Mouse (Mus musculus): ENCODE data around the gene Myh3. TPM values are rescaled to one million over a fixed set of nuclear protein-coding genes. Genes with fewer than 3 reads are reported as not detected.

The Myh3 gene
- polyA plus RNA-seq, 1 experiment = 0.56 TPM

DNA sequence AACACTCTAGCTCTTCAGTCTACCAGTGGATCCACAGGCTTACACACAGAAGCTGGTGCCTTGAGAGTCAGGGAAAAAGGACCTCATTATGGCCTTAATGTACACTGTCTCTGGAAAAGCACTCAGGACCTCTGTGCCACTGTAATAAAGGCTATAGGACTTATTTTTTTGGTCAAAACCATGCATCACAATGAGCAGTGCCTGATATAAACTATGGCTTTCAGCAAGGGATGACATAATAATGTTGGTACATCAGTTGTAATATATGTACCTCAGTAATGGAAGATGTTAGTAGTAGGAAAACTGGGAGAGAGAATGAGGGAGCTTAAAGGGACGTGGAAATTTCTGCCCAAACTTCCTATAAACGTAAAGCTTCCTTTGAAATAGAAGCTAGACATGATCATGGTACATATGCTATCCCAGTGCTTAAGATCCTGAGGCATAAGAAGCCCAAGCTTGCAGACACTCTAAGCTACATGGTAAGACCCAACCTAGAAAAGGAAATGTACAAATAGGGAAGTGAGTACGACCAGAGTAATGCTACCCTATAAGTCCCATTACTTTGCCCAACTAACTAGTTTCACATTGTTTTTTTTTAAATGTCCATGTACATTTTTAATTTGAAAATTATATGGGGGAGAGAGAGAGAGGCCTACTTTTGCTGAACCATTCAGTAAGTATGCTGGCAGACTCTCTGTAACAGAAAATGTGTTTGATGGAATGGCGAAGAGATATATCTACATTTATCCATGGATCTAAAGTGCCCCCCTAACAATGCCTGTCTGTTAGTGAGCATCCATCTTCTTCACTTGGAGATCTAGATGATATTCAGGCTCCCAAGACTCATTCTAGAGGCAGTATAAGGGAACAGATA lies 68.5 kb downstream of the Myh3 start:
- Histone ChIP-seq H3K36me3 (ENCODE audit: control insufficient read depth, insufficient read depth) (no peaks in the 10 kb centered on the region), H3K4me3 (ENCODE audit: insufficient read depth, poor library complexity, severe bottlenecking) (no peak overlapping the region), H3ac (ENCODE audit: control insufficient read depth, insufficient read length, low read depth) (no peak overlapping the region), H3K79me3 (ENCODE audit: low read depth) (no peaks in the 10 kb centered on the region), H3K79me2 (ENCODE audit: control insufficient read depth, insufficient read depth) (no peaks in the 10 kb centered on the region), H3K27me3 (ENCODE audit: control insufficient read depth, insufficient read depth, insufficient read length) (no peaks in the 10 kb centered on the region)
- TF ChIP-seq USF1 (IDR thresholded peaks at IDR 0.05; ENCODE audit: low read depth) (no peak), MAX (IDR thresholded peaks at IDR 0.05) (no peak), CEBPB (IDR thresholded peaks at IDR 0.05; ENCODE audit: low read depth) (no peak), FOSL1 (IDR thresholded peaks at IDR 0.05; ENCODE audit: insufficient read depth, low read length, poor library complexity, severe bottlenecking) (no peak), MYOG (IDR thresholded peaks at IDR 0.05; ENCODE audit: control insufficient read depth, extremely low read depth, insufficient read length) (no peak), CTCF (IDR thresholded peaks at IDR 0.05; ENCODE audit: control insufficient read depth, insufficient read depth, insufficient read length) (no peak), MYOD1 (IDR thresholded peaks at IDR 0.05; ENCODE audit: control insufficient read depth, insufficient read length, low read depth) (no peak)

DNA sequence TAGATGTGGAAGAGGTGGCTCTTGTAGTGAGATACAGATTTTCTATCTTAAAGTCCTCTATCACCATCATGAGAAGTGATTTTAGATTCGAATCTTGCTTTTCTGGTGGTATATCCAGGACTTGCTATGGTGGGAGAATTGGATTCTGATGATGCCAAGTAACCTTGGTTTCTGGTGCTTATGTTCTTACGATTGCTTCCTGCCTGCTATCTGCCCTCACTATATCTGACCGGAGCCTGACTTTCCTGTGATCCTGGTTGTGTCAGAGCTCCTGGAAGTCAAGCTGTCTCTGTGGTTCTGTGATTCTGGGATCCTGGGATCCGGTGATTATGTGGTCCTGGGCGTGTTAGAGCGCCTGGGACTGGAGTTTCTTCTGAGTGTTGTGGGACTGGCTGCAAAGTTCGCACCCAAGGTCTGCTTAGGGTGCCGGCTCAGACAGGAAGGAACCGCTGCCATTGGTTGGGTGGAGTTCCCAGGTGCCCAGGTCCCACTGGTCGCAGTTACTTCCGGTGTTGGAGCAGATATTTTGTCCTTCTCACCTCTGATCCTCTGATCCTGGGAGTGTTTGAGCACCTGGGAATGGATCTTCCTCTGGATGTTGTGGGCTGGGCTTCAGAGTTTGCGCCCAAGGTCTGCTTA lies 69.3 kb downstream of the Myh3 start:
- no peaks in the 10 kb centered on the region for H3K79me2 ChIP-seq (ENCODE audit: control insufficient read depth, insufficient read depth)
- no peak overlapping the region for H3ac ChIP-seq (ENCODE audit: control insufficient read depth, insufficient read length, low read depth)
- H3K4me3 ChIP-seq (ENCODE audit: insufficient read depth, poor library complexity, severe bottlenecking) = no peak overlapping the region
- H3K36me3 ChIP-seq (ENCODE audit: control insufficient read depth, insufficient read depth) = no peaks in the 10 kb centered on the region
- no peaks in the 10 kb centered on the region for H3K27me3 ChIP-seq (ENCODE audit: control insufficient read depth, insufficient read depth, insufficient read length)
- no peaks in the 10 kb centered on the region for H3K79me3 ChIP-seq (ENCODE audit: low read depth)
- TF ChIP-seq USF1 (IDR thresholded peaks at IDR 0.05; ENCODE audit: low read depth) (no peak), FOSL1 (IDR thresholded peaks at IDR 0.05; ENCODE audit: insufficient read depth, low read length, poor library complexity, severe bottlenecking) (no peak), MYOG (IDR thresholded peaks at IDR 0.05; ENCODE audit: control insufficient read depth, extremely low read depth, insufficient read length) (no peak), CTCF (IDR thresholded peaks at IDR 0.05; ENCODE audit: control insufficient read depth, insufficient read depth, insufficient read length) (no peak), MYOD1 (IDR thresholded peaks at IDR 0.05; ENCODE audit: control insufficient read depth, insufficient read length, low read depth) (no peak), CEBPB (IDR thresholded peaks at IDR 0.05; ENCODE audit: low read depth) (no peak), MAX (IDR thresholded peaks at IDR 0.05) (no peak)

DNA sequence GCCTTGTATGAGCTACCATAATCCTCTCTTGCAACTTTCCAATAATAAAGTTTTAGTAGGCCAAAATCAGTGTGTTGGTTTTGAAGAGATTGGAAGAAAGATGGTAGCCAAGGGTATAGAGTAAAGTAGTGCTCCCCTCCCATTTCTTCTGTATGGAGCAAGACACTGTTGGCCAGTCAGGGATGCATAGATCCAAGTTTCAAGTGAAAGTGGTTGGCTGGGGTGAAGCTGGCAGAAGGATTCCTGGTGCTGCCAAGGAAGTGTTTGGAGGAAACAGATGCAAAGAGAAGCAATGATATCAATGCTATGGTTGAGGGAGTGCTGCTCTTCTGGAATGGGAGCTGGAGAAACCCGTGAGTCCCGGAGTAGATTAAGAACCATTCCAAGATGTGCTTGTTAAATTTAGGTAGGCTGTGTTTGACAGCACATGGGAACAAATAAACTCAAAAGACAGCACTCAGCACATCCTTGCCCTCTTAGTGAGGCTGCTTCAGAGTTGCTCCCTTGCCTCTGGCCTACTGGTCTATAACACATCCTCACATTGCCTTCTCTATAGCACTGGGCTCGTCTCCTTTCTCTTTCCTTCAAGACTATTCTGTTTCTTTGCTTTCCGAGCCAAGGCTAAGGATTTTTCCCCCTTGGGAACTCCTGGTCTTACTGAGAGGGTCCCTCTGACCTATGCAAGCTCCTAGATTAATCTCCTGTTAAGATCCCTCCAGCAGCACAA lies 70.3 kb downstream of the Myh3 start:
- Histone ChIP-seq H3K27me3 (ENCODE audit: control insufficient read depth, insufficient read depth, insufficient read length) (no peaks in the 10 kb centered on the region), H3K79me3 (ENCODE audit: low read depth) (no peaks in the 10 kb centered on the region), H3K36me3 (ENCODE audit: control insufficient read depth, insufficient read depth) (no peaks in the 10 kb centered on the region), H3K4me3 (ENCODE audit: insufficient read depth, poor library complexity, severe bottlenecking) (no peak overlapping the region), H3ac (ENCODE audit: control insufficient read depth, insufficient read length, low read depth) (no peak overlapping the region), H3K79me2 (ENCODE audit: control insufficient read depth, insufficient read depth) (no peaks in the 10 kb centered on the region)
- TF ChIP-seq MYOG (IDR thresholded peaks at IDR 0.05; ENCODE audit: control insufficient read depth, extremely low read depth, insufficient read length) (no peak), USF1 (IDR thresholded peaks at IDR 0.05; ENCODE audit: low read depth) (no peak), MYOD1 (IDR thresholded peaks at IDR 0.05; ENCODE audit: control insufficient read depth, insufficient read length, low read depth) (no peak), CEBPB (IDR thresholded peaks at IDR 0.05; ENCODE audit: low read depth) (no peak), CTCF (IDR thresholded peaks at IDR 0.05; ENCODE audit: control insufficient read depth, insufficient read depth, insufficient read length) (no peak), FOSL1 (IDR thresholded peaks at IDR 0.05; ENCODE audit: insufficient read depth, low read length, poor library complexity, severe bottlenecking) (no peak), MAX (IDR thresholded peaks at IDR 0.05) (no peak)

DNA sequence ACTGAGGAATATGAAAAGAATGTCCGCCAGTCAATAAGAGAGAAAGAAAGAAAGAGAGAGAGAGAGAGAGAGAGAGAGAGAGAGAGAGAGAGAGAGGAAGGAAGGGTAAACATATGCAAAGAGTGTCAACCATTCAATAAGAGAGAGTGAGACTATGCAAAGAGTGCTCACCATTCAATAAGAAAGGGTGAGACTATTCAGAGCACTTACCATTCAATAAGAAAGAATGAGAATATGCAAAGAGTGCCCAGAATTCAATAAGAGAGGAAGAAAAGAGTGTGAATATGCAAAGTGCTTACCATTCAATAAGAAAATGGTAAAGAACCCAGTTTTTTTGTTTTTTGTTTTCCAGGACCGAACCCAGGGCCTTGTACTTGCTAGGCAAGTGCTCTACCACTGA lies 72.1 kb downstream of the Myh3 start:
- Histone ChIP-seq H3K36me3 (ENCODE audit: control insufficient read depth, insufficient read depth) (no peaks in the 10 kb centered on the region), H3K79me3 (ENCODE audit: low read depth) (no peaks in the 10 kb centered on the region), H3K4me3 (ENCODE audit: insufficient read depth, poor library complexity, severe bottlenecking) (no peak overlapping the region), H3ac (ENCODE audit: control insufficient read depth, insufficient read length, low read depth) (no peak overlapping the region), H3K27me3 (ENCODE audit: control insufficient read depth, insufficient read depth, insufficient read length) (no peaks in the 10 kb centered on the region), H3K79me2 (ENCODE audit: control insufficient read depth, insufficient read depth) (no peaks in the 10 kb centered on the region)
- no peak for TF ChIP-seq CEBPB (IDR thresholded peaks at IDR 0.05; ENCODE audit: low read depth)
- TF ChIP-seq MYOD1 (IDR thresholded peaks at IDR 0.05; ENCODE audit: control insufficient read depth, insufficient read length, low read depth) = no peak
- TF ChIP-seq FOSL1 (IDR thresholded peaks at IDR 0.05; ENCODE audit: insufficient read depth, low read length, poor library complexity, severe bottlenecking) = no peak
- TF ChIP-seq CTCF (IDR thresholded peaks at IDR 0.05; ENCODE audit: control insufficient read depth, insufficient read depth, insufficient read length) = no peak
- TF ChIP-seq MYOG (IDR thresholded peaks at IDR 0.05; ENCODE audit: control insufficient read depth, extremely low read depth, insufficient read length) = no peak
- no peak for TF ChIP-seq MAX (IDR thresholded peaks at IDR 0.05)
- no peak for TF ChIP-seq USF1 (IDR thresholded peaks at IDR 0.05; ENCODE audit: low read depth)

DNA sequence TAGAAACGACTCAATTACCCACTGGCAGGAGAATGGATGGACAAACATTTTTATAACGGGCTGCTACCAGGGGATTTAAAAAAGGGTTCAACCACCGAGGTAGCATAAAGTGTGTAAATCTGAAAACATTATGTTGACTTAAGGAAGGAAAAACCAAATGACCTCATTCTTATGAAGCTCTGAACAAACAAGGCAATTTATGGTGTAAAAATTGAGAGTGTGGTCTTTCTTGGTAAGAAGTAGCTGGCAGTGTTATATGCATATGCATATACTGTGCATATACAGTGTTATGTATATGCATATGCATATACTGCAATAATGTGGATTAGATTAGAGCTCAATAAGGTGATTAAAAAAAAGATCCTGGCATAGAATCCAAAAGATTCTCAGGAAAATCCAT lies 73.1 kb downstream of the Myh3 start:
- TF ChIP-seq CEBPB (IDR thresholded peaks at IDR 0.05; ENCODE audit: low read depth) = no peak
- H3K36me3 ChIP-seq (ENCODE audit: control insufficient read depth, insufficient read depth) = no peaks in the 10 kb centered on the region
- H3K79me2 ChIP-seq (ENCODE audit: control insufficient read depth, insufficient read depth) = no peaks in the 10 kb centered on the region
- H3K27me3 ChIP-seq (ENCODE audit: control insufficient read depth, insufficient read depth, insufficient read length) = no peaks in the 10 kb centered on the region
- H3K4me3 ChIP-seq (ENCODE audit: insufficient read depth, poor library complexity, severe bottlenecking) = no peak overlapping the region
- no peaks in the 10 kb centered on the region for H3K79me3 ChIP-seq (ENCODE audit: low read depth)
- H3ac ChIP-seq (ENCODE audit: control insufficient read depth, insufficient read length, low read depth) = no peak overlapping the region

Small RNA genes within 50 kb of the gene (microRNA-seq; reads per million reads assigned to microRNA genes)
- not detected for gene Mir6923 (ENCODE audit: borderline microRNAs expressed)

Other genes with a start within 250 kb of the Myh3 start
- not detected for gene Pirt, start 166.3 kb upstream of the Myh3 start, polyA plus RNA-seq (2012; fragmentation: generic; extraction: Trizol)
- not detected for gene Tmem238l, start 121.7 kb upstream of the Myh3 start, polyA plus RNA-seq (2012; fragmentation: generic; extraction: Trizol)
- gene Tmem220, start 53.1 kb upstream of the Myh3 start, polyA plus RNA-seq (2012; fragmentation: generic; extraction: Trizol) = 0.09 TPM
- gene Adprm, start 25.7 kb upstream of the Myh3 start, polyA plus RNA-seq (2012; fragmentation: generic; extraction: Trizol) = 12.4 TPM
- gene Sco1, start 25.6 kb upstream of the Myh3 start, polyA plus RNA-seq (2012; fragmentation: generic; extraction: Trizol) = 8.3 TPM
- gene Myh2, start 92.7 kb downstream of the Myh3 start, polyA plus RNA-seq (2012; fragmentation: generic; extraction: Trizol) = not detected
- gene Myh1, start 121.8 kb downstream of the Myh3 start, polyA plus RNA-seq (2012; fragmentation: generic; extraction: Trizol) = 0.02 TPM
- gene Myh4, start 159.7 kb downstream of the Myh3 start, polyA plus RNA-seq (2012; fragmentation: generic; extraction: Trizol) = not detected
- gene Myh8, start 198.8 kb downstream of the Myh3 start, polyA plus RNA-seq (2012; fragmentation: generic; extraction: Trizol) = not detected
- gene Myh13, start 243.4 kb downstream of the Myh3 start, polyA plus RNA-seq (2012; fragmentation: generic; extraction: Trizol) = not detected

All from C2C12 (cell line).